Mouse (Mus musculus): ENCODE results near the gene Vnn1. TPM values are rescaled to one million over a fixed set of nuclear protein-coding genes. Genes with fewer than 3 reads are reported as not detected.
A peak's percentile ranks its signal among the peaks of the same experiment; 100 is the strongest.

Gene Vnn1
- total RNA-seq (2021) = 1 to 10 TPM; 1.1 TPM
- long read RNA-seq, experiment 1, partial matches to known transcripts = 0 of 3 reads
- long read RNA-seq, experiment 1, other reads (novel, unspliced or antisense) = 0 of 3 reads
- long read RNA-seq, experiment 2, partial matches to known transcripts = 0 of 2 reads
- long read RNA-seq, experiment 2, other reads (novel, unspliced or antisense) = 0 of 2 reads

DNA sequence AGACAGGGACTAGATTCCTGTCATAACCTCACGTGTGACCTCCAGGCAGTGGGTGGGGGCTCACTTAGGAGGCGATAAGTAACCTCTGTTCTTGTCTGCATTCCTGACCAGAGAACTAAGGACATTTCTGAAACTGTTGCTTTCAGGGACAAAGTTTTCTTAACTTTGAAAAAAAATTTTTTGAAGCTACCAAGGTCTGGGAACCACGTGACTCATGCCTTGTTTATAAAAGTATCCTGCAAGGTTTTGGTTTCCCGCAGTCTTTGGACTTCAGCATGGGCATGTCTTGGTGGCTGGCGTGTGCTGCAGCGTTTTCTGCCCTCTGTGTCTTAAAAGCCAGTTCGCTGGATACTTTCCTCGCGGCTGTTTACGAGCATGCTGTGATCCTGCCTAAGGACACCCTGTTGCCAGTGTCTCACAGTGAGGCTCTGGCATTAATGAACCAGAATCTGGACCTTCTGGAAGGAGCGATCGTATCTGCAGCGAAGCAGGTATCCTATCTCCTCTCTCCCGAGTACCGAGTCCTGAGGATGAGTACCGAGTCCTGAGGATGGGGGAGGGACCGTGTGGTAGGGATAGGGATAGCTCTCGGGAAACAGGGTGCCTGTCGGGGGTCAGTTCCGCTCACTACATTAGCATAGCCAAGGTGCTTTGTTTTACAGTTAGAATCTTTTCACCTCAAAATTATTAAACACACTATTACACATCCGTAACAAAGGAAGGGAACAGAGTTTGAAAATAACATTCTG, at the start of gene Vnn1:
Gene Vnn1, plus strand, starts transcription at position 88 of the 749 bp plus-strand sequence.
- peak in 1 of 2 experiments; percentile 1 for DNase-seq
- intact Hi-C loops (cut with DNase I) = no loop called here

DNA sequence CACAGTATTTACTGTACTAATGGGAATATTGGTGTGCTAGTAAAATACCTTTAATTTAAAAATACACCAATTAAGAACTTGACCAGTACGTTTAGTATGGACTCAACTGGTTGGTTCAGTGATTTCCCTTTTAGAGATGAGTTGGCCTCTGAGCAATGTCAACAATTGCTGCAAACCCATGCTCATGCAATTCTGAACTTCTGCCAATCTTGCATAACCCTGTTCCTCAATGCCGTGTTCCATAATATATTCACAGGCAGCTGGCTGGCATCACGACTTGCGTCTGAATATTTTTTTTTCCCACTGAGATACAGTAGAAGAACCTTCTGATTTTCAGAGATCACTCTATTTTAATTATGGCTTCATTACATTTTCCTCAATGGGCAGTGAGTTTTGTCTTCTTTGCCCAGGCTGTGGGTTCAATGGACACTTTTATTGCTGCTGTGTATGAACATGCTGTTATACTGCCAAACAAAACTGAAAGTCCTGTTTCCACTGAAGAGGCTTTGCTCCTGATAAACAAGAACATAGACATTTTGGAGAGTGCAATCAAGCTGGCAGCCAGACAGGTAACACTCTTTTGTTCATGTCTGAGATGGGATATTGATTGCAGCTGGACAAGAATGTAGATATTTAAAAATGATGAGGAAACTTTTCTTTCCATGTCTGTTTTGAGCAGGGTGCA, 43.1 kb upstream of the Vnn1 start, which contains the start of gene Vnn3:
Gene Vnn3, plus strand, starts transcription at position 235 of the 685 bp plus-strand sequence.
- intact Hi-C loops (cut with DNase I) = no loop called here
- DNase-seq = no peak

DNA sequence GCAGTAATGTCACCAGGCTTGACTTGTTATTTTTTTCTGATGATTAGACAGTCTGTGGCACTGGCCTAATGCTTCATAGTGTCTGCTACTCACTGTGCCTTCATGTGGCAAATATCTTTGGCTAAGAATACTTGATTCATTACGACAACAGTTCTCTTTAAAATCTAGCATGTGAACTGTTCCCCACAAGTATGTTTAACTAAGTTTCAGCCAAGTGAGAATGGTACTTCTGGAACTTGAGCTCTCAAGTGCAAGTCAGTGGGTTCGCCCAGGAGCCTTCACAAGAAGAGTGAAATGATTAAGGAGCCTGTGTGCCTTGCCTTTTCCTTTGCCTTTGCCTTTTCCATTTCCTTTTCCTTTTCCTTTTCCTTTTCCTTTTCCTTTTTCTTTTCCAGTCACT, 42.4 kb upstream of the Vnn1 start:
- intact Hi-C loops (cut with DNase I) = no loop called here
- no peak for DNase-seq

DNA sequence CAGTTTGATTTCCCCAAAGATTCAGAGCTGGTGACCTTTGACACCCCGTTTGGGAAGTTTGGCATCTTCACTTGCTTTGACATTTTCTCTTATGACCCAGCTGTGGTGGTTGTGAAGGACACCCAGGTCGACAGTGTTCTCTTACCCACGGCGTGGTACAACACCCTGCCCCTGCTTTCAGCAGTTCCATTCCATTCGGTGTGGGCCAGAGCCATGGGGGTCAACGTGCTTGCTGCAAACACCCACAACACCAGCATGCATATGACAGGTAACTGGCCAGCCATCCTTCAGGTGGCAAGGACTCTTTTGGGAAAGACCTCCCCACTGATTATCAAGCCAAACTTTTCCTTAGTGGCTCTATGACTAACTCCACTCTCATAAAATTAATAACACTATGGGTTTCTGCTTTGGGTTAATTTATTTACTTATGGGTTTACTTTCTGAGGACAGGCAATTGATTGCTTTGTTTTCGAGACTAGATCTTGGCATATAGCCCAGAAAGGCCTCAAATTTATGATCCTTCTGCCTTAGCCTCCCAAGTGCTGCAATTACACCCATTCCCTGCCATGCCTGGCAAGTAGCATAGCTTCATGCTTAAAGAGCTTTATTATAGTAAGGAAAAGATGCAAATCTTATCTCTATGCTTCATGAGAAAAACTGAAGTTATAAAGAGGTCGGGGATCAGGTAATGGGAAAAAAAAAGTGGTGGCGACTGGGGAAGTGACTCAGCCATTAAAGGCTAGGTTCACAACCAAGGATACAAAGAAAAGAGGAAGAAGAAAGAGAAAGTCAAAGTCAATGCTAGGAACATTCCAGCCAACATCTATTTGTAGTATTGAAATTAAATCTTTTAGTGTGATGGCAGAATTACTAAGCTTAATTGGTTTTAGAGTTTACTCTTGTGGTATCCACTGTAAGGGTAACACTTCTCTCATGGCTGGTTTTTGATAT, 29.9 kb upstream of the Vnn1 start:
- intact Hi-C loops (cut with DNase I) = no loop called here
- no peak for DNase-seq

DNA sequence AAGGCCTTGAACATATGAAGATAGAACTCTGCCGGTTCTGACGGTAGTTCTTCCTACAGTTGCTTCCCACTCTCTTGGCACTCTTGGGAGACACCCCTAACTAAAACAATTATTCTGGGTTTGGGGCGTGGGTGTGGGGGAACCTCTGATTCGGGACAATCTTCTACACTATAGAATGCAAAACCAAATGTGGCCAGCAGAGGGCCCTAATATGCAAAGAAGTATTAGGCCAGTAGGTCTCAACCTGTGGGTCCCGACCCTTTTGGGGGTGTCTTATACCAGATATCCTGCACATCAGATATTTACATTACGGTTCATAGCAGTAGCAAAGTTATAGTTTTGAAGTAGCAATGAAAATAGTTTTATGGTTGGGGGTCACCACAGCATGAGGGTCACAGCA, 13.8 kb upstream of the Vnn1 start:
- intact Hi-C loops (cut with DNase I) = no loop called here
- peak in 1 of 2 experiments; percentile 19 for DNase-seq

DNA sequence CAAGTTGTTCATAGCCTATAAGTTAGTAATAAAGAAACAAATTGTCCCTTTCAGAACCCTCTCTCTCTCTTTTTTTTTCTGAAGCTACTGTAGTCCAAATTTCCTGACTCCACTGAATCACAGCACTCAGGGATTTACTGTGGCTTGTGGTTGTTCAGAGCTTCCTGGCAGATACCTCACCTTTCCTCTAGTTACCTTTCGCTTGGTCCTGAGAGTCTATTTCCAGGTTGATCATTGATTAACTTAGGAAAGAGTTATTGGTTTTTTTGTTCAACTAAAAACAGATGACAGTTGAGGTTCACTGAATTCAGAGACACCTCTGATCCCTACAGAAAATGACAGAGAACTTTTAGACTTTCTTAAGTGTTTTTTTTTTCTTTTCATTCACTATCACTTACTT, 9.6 kb upstream of the Vnn1 start:
- intact Hi-C loops (cut with DNase I) = no loop called here
- no peak for DNase-seq

- intact Hi-C loops (cut with DNase I) = no loop called here
- DNase-seq = no peak
Measured at GRCm38 (mm10) chr10:23886060-23886459, 8.4 kb upstream of the Vnn1 start.

DNA sequence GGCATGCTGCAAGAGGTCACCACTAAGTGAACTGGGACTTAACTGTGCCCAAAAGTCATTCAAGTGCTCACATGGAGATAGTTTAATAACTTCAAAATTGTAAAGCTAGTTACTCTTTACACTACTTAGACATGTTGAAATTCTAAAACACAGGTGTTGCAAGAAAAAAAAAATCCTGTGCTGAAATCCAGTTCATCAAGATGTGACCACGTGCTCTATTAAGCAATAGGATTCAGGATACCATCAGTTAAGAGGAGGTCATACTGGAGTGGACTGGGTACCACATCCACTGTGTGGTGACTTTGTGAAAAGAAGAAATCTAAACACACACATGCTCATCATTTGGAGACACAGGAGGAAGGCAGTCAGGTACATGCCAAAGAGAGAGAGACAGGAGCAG, 1.5 kb upstream of the Vnn1 start:
- intact Hi-C loops (cut with DNase I) = no loop called here
- DNase-seq = no peak

DNA sequence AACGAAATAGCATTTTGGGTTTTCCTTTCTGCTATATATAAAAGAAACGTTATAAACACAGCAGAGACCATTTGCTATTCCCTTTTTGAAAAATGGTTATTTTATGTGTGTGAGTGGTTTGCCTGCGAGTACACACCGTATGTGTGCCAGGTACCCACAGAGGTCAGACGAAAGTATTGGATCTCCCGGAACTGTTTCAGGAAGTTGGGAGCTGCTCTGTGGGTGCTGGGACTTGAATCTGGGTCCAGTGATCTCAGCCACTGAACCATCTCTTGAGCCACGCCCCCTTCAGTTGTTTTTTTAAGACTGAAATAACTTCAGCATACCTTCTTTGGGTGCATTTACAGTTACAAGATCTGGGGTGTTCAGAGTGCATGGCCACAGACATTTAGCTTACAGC, 888 bp downstream of the Vnn1 start:
- no peak for DNase-seq
- intact Hi-C loops (cut with DNase I) = no loop called here

- no peak for DNase-seq
- intact Hi-C loops (cut with DNase I) = no loop called here
Measured at GRCm38 (mm10) chr10:23901119-23901518, 6.6 kb downstream of the Vnn1 start.

- DNase-seq = no peak
- intact Hi-C loops (cut with DNase I) = no loop called here
Measured at GRCm38 (mm10) chr10:23905661-23906060, 11.2 kb downstream of the Vnn1 start.

GRCm38 (mm10) chr10:23920056-23920455, 25.6 kb downstream of the Vnn1 start, which contains the start of gene Taar1:
TSS of gene Taar1 (plus strand) at chr10:23920356.
- intact Hi-C loops (cut with DNase I) = no loop called here
- no peak for DNase-seq

GRCm38 (mm10) chr10:23922468-23922867, 28.0 kb downstream of the Vnn1 start:
- intact Hi-C loops (cut with DNase I) = no loop called here
- no peak for DNase-seq

DNA sequence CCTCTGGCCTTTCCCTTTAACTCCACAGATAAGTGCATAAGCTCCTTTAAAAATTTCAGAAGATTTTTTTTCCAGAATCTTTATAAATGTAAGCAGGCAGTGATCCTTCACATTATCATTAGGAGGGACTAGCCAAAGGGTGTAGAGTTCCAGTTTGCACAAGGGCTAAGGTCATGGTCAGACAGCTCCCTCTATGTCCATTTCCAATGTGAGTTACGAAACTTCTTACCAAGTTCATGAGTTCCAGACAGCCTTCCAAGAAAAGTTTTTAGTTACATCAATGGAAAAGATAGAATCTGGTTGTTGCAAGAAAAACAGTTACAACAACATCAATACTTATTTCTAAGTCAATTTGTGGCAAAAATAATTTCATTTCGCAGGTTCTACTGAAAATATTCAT, 29.5 kb downstream of the Vnn1 start:
- intact Hi-C loops (cut with DNase I) = no loop called here
- DNase-seq = no peak

DNA sequence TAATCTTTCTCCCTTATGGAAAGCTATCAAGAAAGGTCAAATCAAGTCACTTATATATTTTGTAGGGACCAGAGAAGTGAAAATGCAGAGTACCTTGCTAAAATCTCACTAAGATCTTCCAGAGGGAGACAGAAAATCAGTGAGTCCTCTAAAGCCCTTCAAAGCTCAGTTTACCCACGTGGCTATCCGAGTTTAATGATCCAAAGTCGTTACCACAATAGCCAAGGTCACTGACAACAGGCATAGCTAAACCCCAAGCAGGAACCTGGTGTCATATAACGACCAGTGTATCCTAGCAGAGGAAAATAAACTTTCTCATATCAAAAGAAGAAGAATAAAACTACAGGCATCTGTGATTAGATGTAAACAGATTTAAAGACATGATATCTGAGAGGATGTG, 43.1 kb downstream of the Vnn1 start:
- DNase-seq = no peak
- intact Hi-C loops (cut with DNase I) = no loop called here

DNA sequence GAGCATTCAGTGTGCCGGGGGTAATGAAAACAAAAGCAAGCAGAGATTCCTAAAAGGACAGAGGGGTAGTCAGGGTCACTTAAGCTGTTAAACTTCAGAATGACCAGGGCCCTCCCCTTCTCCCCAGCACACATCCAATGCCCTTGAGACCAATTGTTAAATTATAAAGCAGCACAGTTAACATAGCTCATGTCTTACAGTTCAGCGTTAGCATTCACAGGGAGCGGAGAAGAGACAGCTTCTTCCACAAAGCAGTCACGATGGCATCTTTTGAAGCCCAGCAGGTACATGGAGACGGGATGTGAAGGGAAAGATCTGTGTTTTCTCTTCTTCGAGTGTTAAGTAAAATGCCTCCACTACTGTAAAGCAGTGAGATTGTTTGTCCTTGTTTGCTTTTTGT, 43.8 kb downstream of the Vnn1 start, which contains the start of gene Taar2:
Gene Taar2, plus strand, starts transcription at position 261 of the 400 bp plus-strand sequence.
- intact Hi-C loops (cut with DNase I) = no loop called here

GRCm38 (mm10) chr10:23942465-23942864, 48.0 kb downstream of the Vnn1 start:
- DNase-seq = no peak
- intact Hi-C loops (cut with DNase I) = no loop called here

More for the DNA sequence above, 43.8 kb downstream of the Vnn1 start, which contains the start of gene Taar2:
- DNase-seq = no peak

DNA sequence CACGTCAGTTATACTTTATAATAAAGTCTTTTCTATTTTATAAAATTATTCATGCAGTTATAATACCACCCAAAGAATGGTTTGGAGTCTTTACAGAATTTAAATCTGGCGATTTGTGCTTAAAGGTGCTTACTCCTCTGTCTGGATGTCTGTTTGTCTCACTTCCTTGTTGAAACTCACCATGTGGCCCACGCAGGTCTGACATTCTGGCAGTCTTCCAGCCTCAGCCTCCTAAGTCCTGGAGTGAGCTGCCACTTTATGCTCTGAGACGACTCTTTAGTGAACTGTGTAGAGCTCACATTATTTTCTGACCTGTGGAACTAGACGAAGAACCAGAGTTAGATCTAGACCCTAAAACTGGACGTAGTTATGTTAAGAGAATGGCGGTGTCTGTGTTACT, 53.5 kb downstream of the Vnn1 start:
- no peak for DNase-seq
- intact Hi-C loops (cut with DNase I) = no loop called here

DNA sequence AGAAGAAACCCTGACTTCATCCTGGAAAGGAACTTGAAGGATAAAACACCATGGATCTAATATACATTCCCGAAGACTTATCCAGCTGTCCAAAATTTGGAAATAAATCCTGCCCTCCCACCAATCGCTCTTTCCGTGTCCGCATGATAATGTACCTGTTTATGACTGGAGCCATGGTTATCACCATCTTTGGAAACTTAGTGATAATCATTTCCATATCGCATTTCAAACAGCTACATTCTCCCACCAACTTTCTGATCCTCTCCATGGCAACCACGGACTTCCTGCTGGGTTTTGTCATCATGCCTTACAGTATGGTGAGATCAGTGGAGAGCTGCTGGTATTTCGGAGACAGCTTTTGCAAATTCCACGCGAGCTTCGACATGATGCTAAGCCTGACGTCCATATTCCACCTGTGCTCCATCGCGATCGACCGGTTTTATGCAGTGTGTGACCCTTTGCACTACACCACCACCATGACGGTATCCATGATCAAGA, 55.1 kb downstream of the Vnn1 start, which contains the start of gene Taar3:
Gene Taar3, plus strand, starts transcription at position 51 of the 498 bp plus-strand sequence.
- intact Hi-C loops (cut with DNase I) = no loop called here
- no peak for DNase-seq

GRCm38 (mm10) chr10:23951714-23952113, 57.2 kb downstream of the Vnn1 start:
- intact Hi-C loops (cut with DNase I) = no loop called here

More at GRCm38 (mm10) chr10:23951714-23952113, 57.2 kb downstream of the Vnn1 start:
- no peak for DNase-seq
